Mouse (Mus musculus): Measurements from ENCODE around the gene Myb. TPM values are rescaled to one million over a fixed set of nuclear protein-coding genes. Genes with fewer than 3 reads are reported as not detected.

Gene Myb
- polyA plus RNA-seq (2014; fragmentation: Nextera tagmentation; extraction: Ambion mirVana): 7.3 and 7.7 TPM in 2 replicates

- under 1% methylated on average over 80 of the region's 86 CpGs for WGBS
- Histone ChIP-seq H3K9ac (ENCODE audit: low read depth, low read length) (peak within 1 kb of the TSS; percentile 69), H3K4me1 (ENCODE audit: control insufficient read depth, insufficient read depth, low read length) (peaks cover 4% of the 10 kb centered on the region), H3K36me3 (ENCODE audit: control insufficient read depth, insufficient read depth, low read length) (no peaks in the 10 kb centered on the region), H3K9me3 (ENCODE audit: control insufficient read depth, low read length) (no peaks in the 10 kb centered on the region), H3K4me3 (ENCODE audit: low read length) (peak within 1 kb of the TSS; percentile 69), H3K4me2 (replicated peaks; ENCODE audit: low read depth, low read length) (peak within 1 kb of the TSS; percentile 99), H3K27ac (ENCODE audit: low read depth, low read length) (no peak within 1 kb of the TSS), H3K27me3 (ENCODE audit: control insufficient read depth, insufficient read depth, low read length) (peaks cover 18% of the 10 kb centered on the region)
- ATAC-seq (ENCODE audit: low FRiP score, low TSS enrichment): peak; percentile 87
Measured at GRCm38 (mm10) chr10:21160537-21161358, at the start of gene Myb. Gene Myb, minus strand, starts transcription at chr10:21160984.

- ATAC-seq (ENCODE audit: low FRiP score, low TSS enrichment): no peak
- Histone ChIP-seq H3K9ac (ENCODE audit: low read depth, low read length) (no peak overlapping the region), H3K27ac (ENCODE audit: low read depth, low read length) (no peak overlapping the region), H3K4me3 (ENCODE audit: low read length) (no peak overlapping the region), H3K4me1 (ENCODE audit: control insufficient read depth, insufficient read depth, low read length) (no peaks in the 10 kb centered on the region), H3K27me3 (ENCODE audit: control insufficient read depth, insufficient read depth, low read length) (no peaks in the 10 kb centered on the region), H3K4me2 (replicated peaks; ENCODE audit: low read depth, low read length) (no peak overlapping the region), H3K36me3 (ENCODE audit: control insufficient read depth, insufficient read depth, low read length) (no peaks in the 10 kb centered on the region), H3K9me3 (ENCODE audit: control insufficient read depth, low read length) (no peaks in the 10 kb centered on the region)
- 58% methylated on average over 1 of the region's 1 CpGs for WGBS
Measured at GRCm38 (mm10) chr10:21207378-21207777, 46.6 kb upstream of the Myb start.

GRCm38 (mm10) chr10:21206232-21206631, 45.4 kb upstream of the Myb start:
- Histone ChIP-seq H3K4me2 (replicated peaks; ENCODE audit: low read depth, low read length) (no peak overlapping the region), H3K9ac (ENCODE audit: low read depth, low read length) (no peak overlapping the region), H3K4me3 (ENCODE audit: low read length) (no peak overlapping the region), H3K36me3 (ENCODE audit: control insufficient read depth, insufficient read depth, low read length) (no peaks in the 10 kb centered on the region), H3K4me1 (ENCODE audit: control insufficient read depth, insufficient read depth, low read length) (no peaks in the 10 kb centered on the region), H3K9me3 (ENCODE audit: control insufficient read depth, low read length) (no peaks in the 10 kb centered on the region), H3K27ac (ENCODE audit: low read depth, low read length) (no peak overlapping the region), H3K27me3 (ENCODE audit: control insufficient read depth, insufficient read depth, low read length) (no peaks in the 10 kb centered on the region)
- ATAC-seq (ENCODE audit: low FRiP score, low TSS enrichment): no peak
- 78% methylated on average over 2 of the region's 2 CpGs for WGBS

- H3K4me2 ChIP-seq (replicated peaks; ENCODE audit: low read depth, low read length): no peak overlapping the region
- no peak for ATAC-seq (ENCODE audit: low FRiP score, low TSS enrichment)
- H3K27me3 ChIP-seq (ENCODE audit: control insufficient read depth, insufficient read depth, low read length): no peaks in the 10 kb centered on the region
- WGBS: 79% methylated on average over 10 of the region's 10 CpGs
- H3K4me3 ChIP-seq (ENCODE audit: low read length): no peak overlapping the region
- H3K27ac ChIP-seq (ENCODE audit: low read depth, low read length): no peak overlapping the region
- no peaks in the 10 kb centered on the region for H3K4me1 ChIP-seq (ENCODE audit: control insufficient read depth, insufficient read depth, low read length)
- H3K36me3 ChIP-seq (ENCODE audit: control insufficient read depth, insufficient read depth, low read length): no peaks in the 10 kb centered on the region
- no peak overlapping the region for H3K9ac ChIP-seq (ENCODE audit: low read depth, low read length)
- H3K9me3 ChIP-seq (ENCODE audit: control insufficient read depth, low read length): no peaks in the 10 kb centered on the region
Measured at GRCm38 (mm10) chr10:21204496-21205085, 43.8 kb upstream of the Myb start.

- H3K36me3 ChIP-seq (ENCODE audit: control insufficient read depth, insufficient read depth, low read length): no peaks in the 10 kb centered on the region
- H3K4me2 ChIP-seq (replicated peaks; ENCODE audit: low read depth, low read length): no peak overlapping the region
- H3K9ac ChIP-seq (ENCODE audit: low read depth, low read length): no peak overlapping the region
- ATAC-seq (ENCODE audit: low FRiP score, low TSS enrichment): no peak
- no peaks in the 10 kb centered on the region for H3K27me3 ChIP-seq (ENCODE audit: control insufficient read depth, insufficient read depth, low read length)
- WGBS: 95% methylated on average over 5 of the region's 5 CpGs
- no peak overlapping the region for H3K4me3 ChIP-seq (ENCODE audit: low read length)
- H3K27ac ChIP-seq (ENCODE audit: low read depth, low read length): no peak overlapping the region
- no peaks in the 10 kb centered on the region for H3K4me1 ChIP-seq (ENCODE audit: control insufficient read depth, insufficient read depth, low read length)
- H3K9me3 ChIP-seq (ENCODE audit: control insufficient read depth, low read length): no peaks in the 10 kb centered on the region
Measured at GRCm38 (mm10) chr10:21203886-21204285, 43.1 kb upstream of the Myb start.

- ATAC-seq (ENCODE audit: low FRiP score, low TSS enrichment): no peak
Measured at GRCm38 (mm10) chr10:21203461-21203860, 42.7 kb upstream of the Myb start.

GRCm38 (mm10) chr10:21200761-21201160, 40.0 kb upstream of the Myb start:
- Histone ChIP-seq H3K36me3 (ENCODE audit: control insufficient read depth, insufficient read depth, low read length) (no peaks in the 10 kb centered on the region), H3K4me2 (replicated peaks; ENCODE audit: low read depth, low read length) (no peak overlapping the region), H3K27ac (ENCODE audit: low read depth, low read length) (no peak overlapping the region), H3K27me3 (ENCODE audit: control insufficient read depth, insufficient read depth, low read length) (no peaks in the 10 kb centered on the region), H3K4me1 (ENCODE audit: control insufficient read depth, insufficient read depth, low read length) (no peaks in the 10 kb centered on the region), H3K9ac (ENCODE audit: low read depth, low read length) (no peak overlapping the region), H3K4me3 (ENCODE audit: low read length) (no peak overlapping the region), H3K9me3 (ENCODE audit: control insufficient read depth, low read length) (no peaks in the 10 kb centered on the region)
- ATAC-seq (ENCODE audit: low FRiP score, low TSS enrichment): no peak
- 80% methylated on average over 7 of the region's 7 CpGs for WGBS

More at GRCm38 (mm10) chr10:21203461-21203860, 42.7 kb upstream of the Myb start:
- WGBS: 98% methylated on average over 3 of the region's 3 CpGs
- Histone ChIP-seq H3K27ac (ENCODE audit: low read depth, low read length) (no peak overlapping the region), H3K4me1 (ENCODE audit: control insufficient read depth, insufficient read depth, low read length) (no peaks in the 10 kb centered on the region), H3K4me3 (ENCODE audit: low read length) (no peak overlapping the region), H3K9ac (ENCODE audit: low read depth, low read length) (no peak overlapping the region), H3K36me3 (ENCODE audit: control insufficient read depth, insufficient read depth, low read length) (no peaks in the 10 kb centered on the region), H3K9me3 (ENCODE audit: control insufficient read depth, low read length) (no peaks in the 10 kb centered on the region), H3K27me3 (ENCODE audit: control insufficient read depth, insufficient read depth, low read length) (no peaks in the 10 kb centered on the region), H3K4me2 (replicated peaks; ENCODE audit: low read depth, low read length) (no peak overlapping the region)

- ATAC-seq (ENCODE audit: low FRiP score, low TSS enrichment): no peak
Measured at GRCm38 (mm10) chr10:21200322-21200721, 39.5 kb upstream of the Myb start.

GRCm38 (mm10) chr10:21196646-21197116, 35.9 kb upstream of the Myb start:
- no peak for ATAC-seq (ENCODE audit: low FRiP score, low TSS enrichment)
- no peak overlapping the region for H3K27ac ChIP-seq (ENCODE audit: low read depth, low read length)
- H3K27me3 ChIP-seq (ENCODE audit: control insufficient read depth, insufficient read depth, low read length): no peaks in the 10 kb centered on the region
- H3K36me3 ChIP-seq (ENCODE audit: control insufficient read depth, insufficient read depth, low read length): no peaks in the 10 kb centered on the region
- no peaks in the 10 kb centered on the region for H3K4me1 ChIP-seq (ENCODE audit: control insufficient read depth, insufficient read depth, low read length)
- no peaks in the 10 kb centered on the region for H3K9me3 ChIP-seq (ENCODE audit: control insufficient read depth, low read length)
- no peak overlapping the region for H3K9ac ChIP-seq (ENCODE audit: low read depth, low read length)
- H3K4me2 ChIP-seq (replicated peaks; ENCODE audit: low read depth, low read length): no peak overlapping the region
- no peak overlapping the region for H3K4me3 ChIP-seq (ENCODE audit: low read length)
- WGBS: 77% methylated on average over 8 of the region's 8 CpGs

More at GRCm38 (mm10) chr10:21200322-21200721, 39.5 kb upstream of the Myb start:
- Histone ChIP-seq H3K4me1 (ENCODE audit: control insufficient read depth, insufficient read depth, low read length) (no peaks in the 10 kb centered on the region), H3K4me2 (replicated peaks; ENCODE audit: low read depth, low read length) (no peak overlapping the region), H3K9ac (ENCODE audit: low read depth, low read length) (no peak overlapping the region), H3K36me3 (ENCODE audit: control insufficient read depth, insufficient read depth, low read length) (no peaks in the 10 kb centered on the region), H3K27me3 (ENCODE audit: control insufficient read depth, insufficient read depth, low read length) (no peaks in the 10 kb centered on the region), H3K27ac (ENCODE audit: low read depth, low read length) (no peak overlapping the region), H3K9me3 (ENCODE audit: control insufficient read depth, low read length) (no peaks in the 10 kb centered on the region), H3K4me3 (ENCODE audit: low read length) (no peak overlapping the region)

All from kidney, embryonic 14.5 days (tissue).